Mouse (Mus musculus): Measurements from ENCODE around the gene Ucp3. TPM values are rescaled to one million over a fixed set of nuclear protein-coding genes. Genes with fewer than 3 reads are reported as not detected.
A peak's percentile ranks its signal among the peaks of the same experiment; 100 is the strongest.

The Ucp3 gene
- polyA plus RNA-seq, 1 experiment = not detected

DNA sequence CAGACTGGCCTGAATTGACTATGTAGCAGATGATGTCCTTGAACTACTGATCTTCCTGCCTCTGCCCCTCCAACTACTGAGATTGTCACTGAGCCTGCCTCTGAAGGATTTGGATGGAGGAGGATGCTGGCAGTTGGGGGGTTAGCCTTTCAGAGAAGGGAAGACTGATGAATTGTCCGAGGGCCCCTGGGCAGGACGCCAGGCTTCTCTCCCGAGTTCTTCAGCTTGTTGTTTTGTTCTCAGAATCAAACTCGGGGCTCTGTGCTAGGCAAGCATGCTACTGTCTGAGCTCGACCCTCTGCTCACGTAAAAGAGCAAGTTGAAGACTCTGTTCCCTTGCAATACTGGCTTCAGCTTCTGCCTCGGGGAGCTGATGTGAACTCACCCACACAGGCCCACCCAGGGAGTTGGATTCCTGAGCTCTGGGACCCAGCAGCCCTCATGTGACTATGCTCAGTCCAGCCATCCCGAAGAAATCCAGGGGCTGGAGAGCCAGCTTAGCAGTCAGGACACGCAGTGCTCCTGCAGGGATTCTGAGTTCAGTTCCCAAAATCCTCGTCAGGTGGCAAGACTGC, 15.8 kb downstream of the Ucp3 start:
- H3K9me3 ChIP-seq = no peaks in the 10 kb centered on the region
- H3K4me1 ChIP-seq = peaks cover 26% of the 10 kb centered on the region

DNA sequence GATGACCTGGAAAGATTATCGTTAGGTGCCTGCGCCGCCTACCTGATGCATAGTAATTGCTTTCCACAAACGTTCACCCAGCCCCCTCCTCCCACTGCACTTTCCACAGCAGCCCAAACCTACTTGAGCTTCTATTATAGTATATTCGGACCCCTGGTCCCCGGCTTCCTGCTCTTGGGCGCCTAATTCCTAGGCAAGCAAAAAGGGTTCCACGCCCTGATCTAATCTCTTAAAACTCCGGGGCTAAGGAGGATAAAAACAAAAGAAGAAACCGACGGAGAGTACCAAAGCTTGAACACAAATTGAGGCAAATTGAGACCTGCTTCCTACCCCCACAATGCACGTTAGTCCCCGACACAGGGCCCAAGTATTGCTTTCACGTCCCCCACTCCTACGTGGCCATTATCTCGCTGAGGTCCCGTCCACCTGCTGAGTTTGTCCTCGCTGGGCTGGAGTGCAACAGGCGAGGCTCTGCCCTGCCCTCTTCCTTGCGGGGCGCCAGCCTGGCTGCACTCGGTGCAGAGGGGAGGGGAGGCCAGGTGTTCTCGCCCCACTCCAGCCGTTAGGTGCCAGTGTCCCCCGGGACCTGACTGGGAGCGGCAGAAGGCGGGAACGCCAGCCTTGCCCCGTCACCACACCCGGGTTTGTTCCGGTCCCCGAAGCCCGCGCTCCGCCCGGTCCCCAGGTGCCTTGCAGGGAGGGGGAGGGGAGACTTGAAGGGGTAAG, 19.8 kb downstream of the Ucp3 start:
- Histone ChIP-seq H3K4me1 (peaks cover 49% of the 10 kb centered on the region), H3K27me3 (replicated peaks) (peaks cover 2% of the 10 kb centered on the region), H3K9me3 (no peaks in the 10 kb centered on the region), H3K36me3 (replicated peaks; ENCODE audit: low read length) (peaks cover 37% of the 10 kb centered on the region), H3K4me3 (replicated peaks) (peak overlapping the region; percentile 94)
- TF ChIP-seq FLI1 (IDR thresholded peaks at IDR 0.05; ENCODE audit: low read length) (no peak), GATA1 (IDR thresholded peaks at IDR 0.05; ENCODE audit: borderline replicate concordance, low read length) (no peak)

More for the DNA sequence above, 15.8 kb downstream of the Ucp3 start:
- Histone ChIP-seq H3K36me3 (replicated peaks; ENCODE audit: low read length) (no peaks in the 10 kb centered on the region), H3K4me3 (replicated peaks) (no peak overlapping the region), H3K27me3 (replicated peaks) (peaks cover 2% of the 10 kb centered on the region)
- no peak for TF ChIP-seq GATA1 (IDR thresholded peaks at IDR 0.05; ENCODE audit: borderline replicate concordance, low read length)
- no peak for TF ChIP-seq FLI1 (IDR thresholded peaks at IDR 0.05; ENCODE audit: low read length)

DNA sequence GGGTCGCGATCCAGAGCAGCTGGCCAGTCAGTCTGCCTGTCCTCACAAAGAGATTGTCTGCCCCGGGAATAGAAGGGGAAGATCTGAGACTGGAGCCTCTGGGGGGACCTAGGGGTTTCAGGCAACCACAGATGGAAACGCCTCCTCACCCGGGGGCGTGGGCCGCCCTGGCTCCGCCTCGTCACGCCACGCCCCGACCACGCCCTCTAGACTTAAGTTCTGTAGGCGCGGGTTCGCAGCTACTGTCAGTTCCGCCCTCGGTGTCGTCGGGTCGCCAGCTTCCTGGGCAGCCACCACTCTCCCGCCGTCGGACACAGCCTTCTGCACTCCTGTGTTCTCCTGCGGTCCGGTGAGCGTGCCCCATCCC, 20.3 kb downstream of the Ucp3 start, which contains the start of gene Ucp2:
TSS of gene Ucp2 (plus strand) at position 221 of the 367 bp plus-strand sequence.
- peaks cover 2% of the 10 kb centered on the region for H3K27me3 ChIP-seq (replicated peaks)
- H3K4me3 ChIP-seq (replicated peaks) = peak within 1 kb of the TSS; percentile 94
- TF ChIP-seq GATA1 (IDR thresholded peaks at IDR 0.05; ENCODE audit: borderline replicate concordance, low read length) (no peak), FLI1 (IDR thresholded peaks at IDR 0.05; ENCODE audit: low read length) (no peak)
- peaks cover 42% of the 10 kb centered on the region for H3K36me3 ChIP-seq (replicated peaks; ENCODE audit: low read length)
- no peaks in the 10 kb centered on the region for H3K9me3 ChIP-seq
- H3K4me1 ChIP-seq = peaks cover 54% of the 10 kb centered on the region

DNA sequence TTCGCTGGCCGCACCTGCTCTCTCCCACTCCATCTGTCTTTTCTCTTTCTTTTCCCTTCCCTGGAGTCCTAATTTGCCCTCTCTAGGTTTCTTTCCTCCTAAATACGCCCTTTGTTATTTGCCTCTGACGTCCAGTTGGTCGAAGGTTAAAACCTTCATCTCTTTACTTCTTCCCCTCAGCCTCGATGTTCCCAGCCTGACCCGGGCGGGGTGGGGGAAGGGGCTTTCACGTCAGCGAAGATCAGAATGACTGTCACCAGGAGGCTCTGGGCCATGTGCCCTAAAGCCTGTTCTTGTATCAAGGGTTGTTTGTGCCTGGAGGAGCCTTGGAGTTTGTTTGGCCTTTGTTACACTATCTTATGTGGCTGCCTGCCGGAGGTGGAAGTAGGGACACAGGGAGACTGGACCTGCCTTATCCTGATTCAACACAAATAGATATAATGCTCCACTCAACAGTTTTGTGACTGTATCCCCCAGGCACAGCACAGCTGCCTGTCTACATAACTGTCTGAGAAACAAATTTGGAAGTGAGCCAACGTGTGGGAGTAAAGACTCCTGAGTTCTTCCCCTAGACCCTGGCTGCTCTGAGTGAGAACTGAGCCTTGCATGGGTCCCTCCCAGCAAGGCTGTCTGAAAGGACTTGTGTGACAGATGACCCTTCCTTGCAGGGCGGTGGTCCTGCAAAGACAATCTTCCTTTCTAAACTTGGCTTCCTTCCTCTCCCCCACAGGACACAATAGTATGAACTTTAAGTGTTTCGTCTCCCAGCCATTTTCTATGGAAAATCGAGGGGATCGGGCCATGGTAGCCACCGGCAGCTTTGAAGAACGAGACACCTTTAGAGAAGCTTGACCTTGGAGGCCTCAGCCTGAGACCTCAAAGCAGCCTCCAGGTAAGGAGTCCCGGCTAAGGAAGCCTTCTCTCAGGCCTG, 21.0 kb downstream of the Ucp3 start:
- TF ChIP-seq GATA1 (IDR thresholded peaks at IDR 0.05; ENCODE audit: borderline replicate concordance, low read length) = no peak
- no peak for TF ChIP-seq FLI1 (IDR thresholded peaks at IDR 0.05; ENCODE audit: low read length)
- H3K27me3 ChIP-seq (replicated peaks) = peaks cover under 1% of the 10 kb centered on the region
- H3K36me3 ChIP-seq (replicated peaks; ENCODE audit: low read length) = peaks cover 49% of the 10 kb centered on the region
- H3K4me1 ChIP-seq = peaks cover 60% of the 10 kb centered on the region
- peak overlapping the region; percentile 94 for H3K4me3 ChIP-seq (replicated peaks)
- no peaks in the 10 kb centered on the region for H3K9me3 ChIP-seq

DNA sequence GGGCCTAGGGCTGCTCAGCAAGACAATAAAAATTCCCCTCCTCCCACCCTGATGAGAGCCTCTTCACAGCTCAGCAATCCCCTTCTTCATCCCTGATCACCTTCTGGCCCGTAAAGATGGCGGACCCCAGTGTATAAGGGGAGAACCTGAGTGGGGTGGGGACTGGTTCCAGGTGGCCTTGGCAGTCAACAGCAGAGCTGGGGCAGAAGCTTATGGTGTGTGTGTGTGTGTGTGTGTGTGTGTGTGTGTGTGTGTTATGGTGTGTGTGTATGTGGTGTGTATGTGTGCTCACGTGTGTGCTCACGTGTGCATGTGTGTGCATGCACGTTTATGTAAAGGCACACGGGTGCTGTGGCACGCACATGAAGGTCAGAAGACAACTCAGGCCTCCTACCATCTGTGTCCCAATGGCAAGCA, 21.6 kb downstream of the Ucp3 start:
- Histone ChIP-seq H3K27me3 (replicated peaks) (no peaks in the 10 kb centered on the region), H3K4me1 (peaks cover 67% of the 10 kb centered on the region), H3K4me3 (replicated peaks) (peak overlapping the region; percentile 94), H3K36me3 (replicated peaks; ENCODE audit: low read length) (peaks cover 55% of the 10 kb centered on the region), H3K9me3 (no peaks in the 10 kb centered on the region)
- TF ChIP-seq FLI1 (IDR thresholded peaks at IDR 0.05; ENCODE audit: low read length) (no peak), GATA1 (IDR thresholded peaks at IDR 0.05; ENCODE audit: borderline replicate concordance, low read length) (no peak)

DNA sequence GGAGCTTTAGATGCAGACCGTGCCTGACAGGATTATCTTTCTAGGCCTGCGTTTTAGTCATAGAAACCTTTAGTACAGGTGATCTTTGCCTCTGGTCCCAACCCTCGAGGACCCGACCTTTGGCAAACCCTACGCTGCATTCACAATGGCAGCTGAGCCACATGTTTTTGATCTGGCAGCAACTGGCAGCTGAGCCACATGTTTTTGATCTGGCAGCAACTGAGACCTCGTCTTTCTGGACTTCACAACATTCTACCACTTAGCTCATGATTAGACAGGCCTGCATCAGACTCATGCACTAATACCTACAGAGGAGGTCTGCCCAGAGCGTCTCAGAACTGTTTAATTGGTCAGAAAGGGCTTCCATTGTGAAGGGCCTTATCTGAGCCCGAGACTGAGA, 22.3 kb downstream of the Ucp3 start:
- H3K36me3 ChIP-seq (replicated peaks; ENCODE audit: low read length) = peaks cover 62% of the 10 kb centered on the region
- H3K4me1 ChIP-seq = peaks cover 73% of the 10 kb centered on the region
- TF ChIP-seq GATA1 (IDR thresholded peaks at IDR 0.05; ENCODE audit: borderline replicate concordance, low read length) = no peak
- TF ChIP-seq FLI1 (IDR thresholded peaks at IDR 0.05; ENCODE audit: low read length) = no peak
- H3K9me3 ChIP-seq = no peaks in the 10 kb centered on the region
- H3K27me3 ChIP-seq (replicated peaks) = no peaks in the 10 kb centered on the region
- H3K4me3 ChIP-seq (replicated peaks) = peak overlapping the region; percentile 94

DNA sequence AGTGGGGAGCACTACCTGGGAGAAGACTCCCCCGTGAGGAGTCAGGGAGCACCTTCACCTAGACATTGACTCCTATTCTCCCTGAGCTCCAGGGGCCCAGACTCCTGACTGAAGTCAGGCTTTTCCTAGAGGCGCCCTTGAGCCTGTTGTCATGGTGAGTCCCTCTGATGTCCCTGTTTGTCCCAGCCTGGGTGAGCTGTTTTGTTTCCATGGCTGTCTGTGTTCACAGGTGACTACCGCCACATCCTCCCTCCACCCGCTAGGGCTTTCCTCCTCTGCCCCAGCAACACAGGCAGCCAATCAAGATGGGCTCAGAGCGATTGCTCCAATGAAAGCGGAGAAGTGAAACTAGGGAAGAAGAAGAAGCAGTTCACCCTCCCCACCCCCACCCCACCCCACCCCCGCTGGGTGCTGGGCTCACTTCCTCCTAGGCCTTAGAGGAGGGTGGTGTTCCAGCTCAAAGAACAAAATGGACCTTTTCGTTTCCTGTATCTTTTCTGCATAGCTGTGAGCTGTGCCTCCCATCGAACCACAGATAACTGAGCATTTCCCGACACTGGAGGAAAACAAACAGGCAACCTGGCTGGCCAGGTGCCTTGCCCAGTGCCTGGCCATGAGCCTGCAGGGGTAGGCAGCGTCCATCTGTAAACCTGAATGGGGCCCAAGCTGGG, 22.9 kb downstream of the Ucp3 start:
- Histone ChIP-seq H3K27me3 (replicated peaks) (no peaks in the 10 kb centered on the region), H3K36me3 (replicated peaks; ENCODE audit: low read length) (peaks cover 68% of the 10 kb centered on the region), H3K4me1 (peaks cover 74% of the 10 kb centered on the region), H3K4me3 (replicated peaks) (peak overlapping the region; percentile 94), H3K9me3 (no peaks in the 10 kb centered on the region)
- TF ChIP-seq FLI1 (IDR thresholded peaks at IDR 0.05; ENCODE audit: low read length) (no peak), GATA1 (IDR thresholded peaks at IDR 0.05; ENCODE audit: borderline replicate concordance, low read length) (no peak)

DNA sequence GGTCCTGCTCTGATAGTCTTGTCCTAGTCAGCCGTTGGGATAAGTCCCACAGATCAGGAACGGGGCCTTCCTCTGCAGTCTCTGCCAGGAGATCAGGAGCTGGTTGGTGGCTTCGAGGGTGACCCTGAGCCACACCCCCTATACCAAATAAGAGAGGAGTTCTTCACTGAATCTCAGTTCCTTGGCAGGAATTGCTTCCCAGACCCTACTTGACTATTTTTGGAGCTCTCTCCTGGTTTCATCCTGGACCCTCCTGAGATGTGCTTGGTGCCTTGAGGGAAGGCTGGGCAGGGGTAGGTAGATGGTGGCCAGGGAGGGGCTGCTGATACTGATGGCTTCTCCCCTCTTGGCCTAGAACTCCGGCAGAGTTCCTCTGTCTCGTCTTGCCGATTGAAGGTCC, 23.6 kb downstream of the Ucp3 start:
- Histone ChIP-seq H3K27me3 (replicated peaks) (no peaks in the 10 kb centered on the region), H3K4me1 (peaks cover 76% of the 10 kb centered on the region), H3K4me3 (replicated peaks) (peak overlapping the region; percentile 94), H3K9me3 (no peaks in the 10 kb centered on the region), H3K36me3 (replicated peaks; ENCODE audit: low read length) (peaks cover 71% of the 10 kb centered on the region)
- TF ChIP-seq FLI1 (IDR thresholded peaks at IDR 0.05; ENCODE audit: low read length) (no peak), GATA1 (IDR thresholded peaks at IDR 0.05; ENCODE audit: borderline replicate concordance, low read length) (no peak)

DNA sequence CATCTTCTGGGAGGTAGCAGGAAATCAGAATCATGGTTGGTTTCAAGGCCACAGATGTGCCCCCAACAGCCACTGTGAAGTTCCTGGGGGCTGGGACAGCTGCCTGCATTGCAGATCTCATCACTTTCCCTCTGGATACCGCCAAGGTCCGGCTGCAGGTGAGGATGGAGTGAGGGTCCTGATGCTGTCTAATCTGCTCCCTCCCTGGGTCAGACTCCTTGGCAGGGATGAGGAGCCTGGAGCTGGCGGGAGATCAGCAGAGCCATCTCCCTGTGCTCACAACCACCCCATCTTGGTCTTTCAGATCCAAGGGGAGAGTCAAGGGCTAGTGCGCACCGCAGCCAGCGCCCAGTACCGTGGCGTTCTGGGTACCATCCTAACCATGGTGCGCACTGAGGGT, 24.0 kb downstream of the Ucp3 start:
- H3K4me1 ChIP-seq = peaks cover 77% of the 10 kb centered on the region
- TF ChIP-seq FLI1 (IDR thresholded peaks at IDR 0.05; ENCODE audit: low read length) (no peak), GATA1 (IDR thresholded peaks at IDR 0.05; ENCODE audit: borderline replicate concordance, low read length) (no peak)
- no peaks in the 10 kb centered on the region for H3K27me3 ChIP-seq (replicated peaks)
- H3K4me3 ChIP-seq (replicated peaks) = peak overlapping the region; percentile 69
- no peaks in the 10 kb centered on the region for H3K9me3 ChIP-seq
- peaks cover 71% of the 10 kb centered on the region for H3K36me3 ChIP-seq (replicated peaks; ENCODE audit: low read length)
